Mouse (Mus musculus) MEL (cell line): ENCODE measurements around the gene Olfr1344. TPM values are rescaled to one million over a fixed set of nuclear protein-coding genes. Genes with fewer than 3 reads are reported as not detected.

Experiments
- DNase-seq: peaks from one replicate; pipeline ENCODE4 v3.0.0; 2011; ENCODE audit warnings: low read depth, low spot score
- H3K27ac ChIP-seq: 2 replicates; pipeline ENCODE4 v1.5.1; 2012; ENCODE audit warnings: low read depth, mild to moderate bottlenecking, control low read depth, low read length, moderate library complexity; ENCODE audit not compliant: control insufficient read depth
- H3K27me3 ChIP-seq, 2 experiments: fragments of 150-350 bp in 1 of 2; sonication (generic) in 1 of 2; 2 replicates each; pipeline ENCODE4 v1.6.1; 2012; ENCODE audit warnings: low read length in 2 of 2, mild to moderate bottlenecking in 2 of 2, improper control_type of control experiment in 1 of 2, moderate library complexity in 1 of 2; ENCODE audit not compliant: insufficient read depth in 2 of 2, control insufficient read depth in 1 of 2
- H3K36me3 ChIP-seq, 2 experiments: 2 replicates each; pipeline ENCODE4 v1.6.1; 2012 to 2014; ENCODE audit warnings: low read length in 2 of 2, improper control_type of control experiment in 1 of 2, inconsistent platforms in 1 of 2, mild to moderate bottlenecking in 1 of 2; ENCODE audit not compliant: insufficient read depth in 2 of 2, control insufficient read depth in 1 of 2
- H3K4me1 ChIP-seq, 2 experiments: fragments of 150-350 bp in 1 of 2; sonication (generic) in 1 of 2; 2 replicates each; pipeline ENCODE4 v1.6.1; 2012; ENCODE audit warnings: low read length in 2 of 2, improper control_type of control experiment in 1 of 2, mild to moderate bottlenecking in 1 of 2; ENCODE audit not compliant: insufficient read depth in 2 of 2, control insufficient read depth in 1 of 2
- H3K4me3 ChIP-seq, 2 experiments: fragments of 150-350 bp in 1 of 2; sonication (generic) in 1 of 2; 2 replicates each; pipeline ENCODE4 v1.5.1; 2012; ENCODE audit warnings: low read depth in 2 of 2, low read length in 2 of 2, mild to moderate bottlenecking in 2 of 2, moderate library complexity in 2 of 2, control low read depth in 1 of 2, improper control_type of control experiment in 1 of 2; ENCODE audit not compliant: control insufficient read depth in 1 of 2, insufficient read depth in 1 of 2
- H3K79me2 ChIP-seq: 2 replicates; pipeline ENCODE4 v1.6.1; 2012; ENCODE audit warnings: mild to moderate bottlenecking, low read length, moderate library complexity; ENCODE audit not compliant: control insufficient read depth, poor library complexity, insufficient read depth
- H3K9ac ChIP-seq: 2 replicates; pipeline ENCODE4 v1.6.1; 2012; ENCODE audit warnings: low read depth, mild to moderate bottlenecking, control low read depth, low read length, moderate library complexity; ENCODE audit not compliant: control insufficient read depth, poor library complexity, severe bottlenecking
- H3K9me3 ChIP-seq: fragments of 150-350 bp; sonication (generic); replicated peaks from 2 replicates; pipeline ENCODE4 v1.6.1; 2012; ENCODE audit warnings: mild to moderate bottlenecking, low read length, improper control_type of control experiment, moderate library complexity; ENCODE audit not compliant: insufficient read depth
- BHLHE40 ChIP-seq: IDR thresholded peaks from 2 replicates; pipeline ENCODE4 v1.6.1; 2012; ENCODE audit warnings: low read depth, mild to moderate bottlenecking, inconsistent platforms, low read length, improper control_type of control experiment, borderline replicate concordance
- CTCF ChIP-seq, 3 experiments: IDR thresholded peaks in 2 of 3; conservative IDR thresholded peaks in 1 of 3; 2 replicates each; pipeline ENCODE4 v1.5.1; 2011 to 2012; ENCODE audit warnings: low read length in 3 of 3, low read depth in 2 of 3, mild to moderate bottlenecking in 2 of 3, improper control_type of control experiment in 1 of 3, inconsistent platforms in 1 of 3, mixed read lengths in 1 of 3, moderate library complexity in 1 of 3; ENCODE audit not compliant: control insufficient read depth in 1 of 3, insufficient read depth in 1 of 3, poor library complexity in 1 of 3, severe bottlenecking in 1 of 3
- E2F4 ChIP-seq: IDR thresholded peaks from 2 replicates; pipeline ENCODE4 v1.6.1; 2011; ENCODE audit warnings: low read depth, low read length, improper control_type of control experiment, borderline replicate concordance
- ELF1 ChIP-seq: IDR thresholded peaks from 2 replicates; pipeline ENCODE4 v1.6.1; 2014; ENCODE audit warnings: low read depth, mild to moderate bottlenecking, inconsistent platforms, low read length, improper control_type of control experiment, moderate library complexity
- EP300 ChIP-seq, 2 experiments: IDR thresholded peaks; 2 replicates each; pipeline ENCODE4 v1.6.1; 2011; ENCODE audit warnings: improper control_type of control experiment in 2 of 2, low read length in 2 of 2, low read depth in 1 of 2, mild to moderate bottlenecking in 1 of 2
- ETS1 ChIP-seq: IDR thresholded peaks from 2 replicates; pipeline ENCODE4 v1.6.1; 2012; ENCODE audit warnings: low read depth, mild to moderate bottlenecking, inconsistent platforms, low read length, improper control_type of control experiment, moderate library complexity
- GABPA ChIP-seq: IDR thresholded peaks from 2 replicates; pipeline ENCODE4 v1.6.1; 2012; ENCODE audit warnings: low read depth, mild to moderate bottlenecking, inconsistent platforms, low read length, improper control_type of control experiment, moderate library complexity
- HCFC1 ChIP-seq: IDR thresholded peaks from 2 replicates; pipeline ENCODE4 v1.6.1; 2012; ENCODE audit warnings: low read depth, mild to moderate bottlenecking, inconsistent platforms, low read length, improper control_type of control experiment, moderate library complexity
- KAT2A ChIP-seq: conservative IDR thresholded peaks from 2 replicates; pipeline ENCODE4 v1.6.1; 2012; ENCODE audit warnings: low read depth, low read length, improper control_type of control experiment, inconsistent platforms
- MAFK ChIP-seq: IDR thresholded peaks from 2 replicates; pipeline ENCODE4 v1.6.1; 2011; ENCODE audit warnings: low read depth, mild to moderate bottlenecking, low read length, improper control_type of control experiment, borderline replicate concordance
- MAX ChIP-seq: IDR thresholded peaks from 2 replicates; pipeline ENCODE4 v1.6.1; 2011; ENCODE audit warnings: low read length, improper control_type of control experiment
- MEF2A ChIP-seq: IDR thresholded peaks from 2 replicates; pipeline ENCODE4 v1.6.1; 2014; ENCODE audit warnings: low read depth, mild to moderate bottlenecking, inconsistent platforms, low read length, improper control_type of control experiment; ENCODE audit not compliant: poor library complexity, insufficient replicate concordance, severe bottlenecking; ENCODE audit errors: extremely low read depth
- MYB ChIP-seq: IDR thresholded peaks from 2 replicates; pipeline ENCODE4 v1.6.1; 2011; ENCODE audit warnings: mild to moderate bottlenecking, low read depth, low read length, improper control_type of control experiment
- NELFE ChIP-seq: IDR thresholded peaks from 2 replicates; pipeline ENCODE4 v1.6.1; 2011; ENCODE audit warnings: low read depth, low read length, improper control_type of control experiment
- POLR2A ChIP-seq, 2 experiments: IDR thresholded peaks; 2 replicates each; pipeline ENCODE4 v1.6.1; 2011 to 2012; ENCODE audit warnings: low read length in 2 of 2, mild to moderate bottlenecking in 2 of 2, control low read depth in 1 of 2, improper control_type of control experiment in 1 of 2, low read depth in 1 of 2, moderate library complexity in 1 of 2; ENCODE audit not compliant: control insufficient read depth in 1 of 2, insufficient read depth in 1 of 2, poor library complexity in 1 of 2
- RCOR1 ChIP-seq: IDR thresholded peaks from 2 replicates; pipeline ENCODE4 v1.6.1; 2012; ENCODE audit warnings: low read depth, mild to moderate bottlenecking, inconsistent platforms, low read length, improper control_type of control experiment
- SIN3A ChIP-seq: IDR thresholded peaks from 2 replicates; pipeline ENCODE4 v1.6.1; 2012; ENCODE audit warnings: low read length, improper control_type of control experiment, inconsistent platforms
- SMC3 ChIP-seq: IDR thresholded peaks from 2 replicates; pipeline ENCODE4 v1.6.1; 2011; ENCODE audit warnings: low read depth, low read length, improper control_type of control experiment
- TAL1 ChIP-seq: IDR thresholded peaks from 2 replicates; pipeline ENCODE4 v1.6.1; 2012; ENCODE audit warnings: mild to moderate bottlenecking, inconsistent platforms, low read length, moderate library complexity, mixed read lengths
- TBP ChIP-seq: IDR thresholded peaks from 2 replicates; pipeline ENCODE4 v1.8.0; 2011; ENCODE audit warnings: low read depth, low read length, improper control_type of control experiment
- TCF12 ChIP-seq: IDR thresholded peaks from 2 replicates; pipeline ENCODE4 v1.6.1; 2014; ENCODE audit warnings: low read depth, mild to moderate bottlenecking, inconsistent platforms, low read length, improper control_type of control experiment, moderate library complexity
- USF1 ChIP-seq: IDR thresholded peaks from 2 replicates; pipeline ENCODE4 v1.6.1; 2014; ENCODE audit warnings: low read depth, mild to moderate bottlenecking, inconsistent platforms, low read length, improper control_type of control experiment, moderate library complexity
- ZKSCAN1 ChIP-seq: IDR thresholded peaks from 2 replicates; pipeline ENCODE4 v1.6.1; 2012; ENCODE audit warnings: low read depth, mild to moderate bottlenecking, inconsistent platforms, low read length, improper control_type of control experiment, moderate library complexity
- ZMIZ1 ChIP-seq: IDR thresholded peaks from 2 replicates; pipeline ENCODE4 v1.6.1; 2012; ENCODE audit warnings: low read depth, mild to moderate bottlenecking, inconsistent platforms, low read length, improper control_type of control experiment, moderate library complexity
- ZNF384 ChIP-seq: IDR thresholded peaks from 2 replicates; pipeline ENCODE4 v1.6.1; 2012; ENCODE audit warnings: low read depth, mild to moderate bottlenecking, inconsistent platforms, low read length, improper control_type of control experiment
- polyA plus RNA-seq, 2 experiments: library from polyadenylated mRNA; stranded (reverse) in 1 of 2; unstranded in 1 of 2; fragments of >175 nt in 1 of 2; fragments of >200 nt in 1 of 2; gene quantifications; 2 replicates each; pipeline versions ENCODE4 v1.2.1 to v1.2.4; 2012; ENCODE audit warnings: low replicate concordance in 2 of 2, low read depth in 1 of 2; ENCODE audit not compliant: insufficient read length in 2 of 2, insufficient read depth in 1 of 2, missing spikeins in 1 of 2
- total RNA-seq: library from RNA; depleted of rRNA; stranded (reverse); fragments of 300-350 nt; gene quantifications from 2 replicates; pipeline ENCODE4 v1.2.3, GENCODE M21; 2012

Olfr1344 gene
- total and polyA plus RNA-seq, 3 experiments, result not detected

DNA sequence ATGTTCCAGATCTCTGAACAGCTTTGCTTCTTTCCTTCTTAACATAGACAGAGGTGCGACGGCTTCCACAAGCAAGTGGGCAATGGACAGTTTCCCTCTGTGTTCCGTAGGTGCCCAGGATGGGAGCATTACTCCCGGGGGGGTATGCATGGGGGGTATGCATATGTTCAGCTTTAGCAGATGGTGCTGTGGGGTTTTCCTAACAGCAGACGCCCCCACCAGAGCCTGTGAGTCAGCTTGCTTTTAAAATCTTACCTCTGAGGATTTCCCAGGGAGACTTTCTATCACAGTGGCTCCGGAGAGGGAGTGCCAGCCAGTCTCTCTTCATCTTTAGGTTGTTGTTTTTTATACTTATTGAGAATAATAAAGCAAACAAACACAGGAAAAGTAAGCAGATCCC, 18.6 kb upstream of the Olfr1344 start:
- no peak overlapping the region for H3K9ac ChIP-seq
- H3K27me3 ChIP-seq, result no peaks in the 10 kb centered on the region
- no peaks in the 10 kb centered on the region for H3K9me3 ChIP-seq
- DNase-seq, result no peak
- no peak overlapping the region for H3K4me3 ChIP-seq
- no peaks in the 10 kb centered on the region for H3K36me3 ChIP-seq
- no peaks in the 10 kb centered on the region for H3K79me2 ChIP-seq
- H3K27ac ChIP-seq, result no peak overlapping the region
- TF ChIP-seq SIN3A (no peak), TBP (no peak), ETS1 (no peak), EP300 (IDR thresholded peaks at IDR 0.05; ENCODE audit: low read depth in 1 of 2, low read length in 2 of 2) (no peak), TAL1 (no peak), ZKSCAN1 (no peak), HCFC1 (no peak), TCF12 (no peak), POLR2A (IDR thresholded peaks at IDR 0.05; ENCODE audit: control insufficient read depth in 1 of 2, insufficient read depth in 1 of 2, low read depth in 1 of 2, low read length in 2 of 2, poor library complexity in 1 of 2) (no peak), SMC3 (no peak)
- H3K4me1 ChIP-seq, result no peaks in the 10 kb centered on the region

GRCm38 (mm10) chr7:6429381-6429780, 9.1 kb upstream of the Olfr1344 start:
- peak; percentile 8 for DNase-seq
- no peak for TF ChIP-seq RCOR1
- no peak for TF ChIP-seq MAX
- no peak for TF ChIP-seq USF1
- TF ChIP-seq BHLHE40, result no peak
- TF ChIP-seq CTCF (IDR thresholded peaks at IDR 0.05 in 2 of 3, conservative IDR thresholded peaks at IDR 0.05 in 1 of 3; ENCODE audit: control insufficient read depth in 1 of 3, insufficient read depth in 1 of 3, low read depth in 2 of 3, low read length in 3 of 3, poor library complexity in 1 of 3, severe bottlenecking in 1 of 3), result peak; percentile 35 to 42 (median 37); a peak in 5 of 6 replicates
- no peak for TF ChIP-seq TBP
- TF ChIP-seq ZMIZ1, result no peak
- TF ChIP-seq POLR2A (IDR thresholded peaks at IDR 0.05; ENCODE audit: control insufficient read depth in 1 of 2, insufficient read depth in 1 of 2, low read depth in 1 of 2, low read length in 2 of 2, poor library complexity in 1 of 2), result no peak
- Histone ChIP-seq H3K4me3 (no peak overlapping the region), H3K27ac (no peak overlapping the region), H3K27me3 (no peaks in the 10 kb centered on the region), H3K9me3 (no peaks in the 10 kb centered on the region), H3K9ac (no peak overlapping the region), H3K79me2 (no peaks in the 10 kb centered on the region), H3K36me3 (no peaks in the 10 kb centered on the region), H3K4me1 (no peaks in the 10 kb centered on the region)

GRCm38 (mm10) chr7:6430342-6430741, 8.1 kb upstream of the Olfr1344 start:
- Histone ChIP-seq H3K27me3 (no peaks in the 10 kb centered on the region), H3K9me3 (no peaks in the 10 kb centered on the region), H3K9ac (no peak overlapping the region), H3K27ac (no peak overlapping the region), H3K4me1 (no peaks in the 10 kb centered on the region), H3K79me2 (no peaks in the 10 kb centered on the region), H3K4me3 (no peak overlapping the region), H3K36me3 (no peaks in the 10 kb centered on the region)
- DNase-seq, result peak; percentile 48
- no peak for TF ChIP-seq MYB
- no peak for TF ChIP-seq GABPA
- TF ChIP-seq TAL1, result no peak
- TF ChIP-seq USF1, result no peak
- no peak for TF ChIP-seq MEF2A
- no peak for TF ChIP-seq SIN3A
- no peak for TF ChIP-seq NELFE
- TF ChIP-seq E2F4, result no peak
- no peak for TF ChIP-seq ZNF384
- TF ChIP-seq ETS1, result no peak
- no peak for TF ChIP-seq MAFK
- peak; percentile 63 for TF ChIP-seq SMC3
- no peak for TF ChIP-seq ELF1
- no peak for TF ChIP-seq ZMIZ1
- no peak for TF ChIP-seq EP300 (IDR thresholded peaks at IDR 0.05; ENCODE audit: low read depth in 1 of 2, low read length in 2 of 2)
- no peak for TF ChIP-seq TBP
- TF ChIP-seq POLR2A (IDR thresholded peaks at IDR 0.05; ENCODE audit: control insufficient read depth in 1 of 2, insufficient read depth in 1 of 2, low read depth in 1 of 2, low read length in 2 of 2, poor library complexity in 1 of 2), result no peak
- no peak for TF ChIP-seq KAT2A
